Mouse (Mus musculus) embryonic facial prominence, embryonic 13.5 days (tissue): Measurements from ENCODE around the gene Tmem121. TPM values are rescaled to one million over a fixed set of nuclear protein-coding genes. Genes with fewer than 3 reads are reported as not detected.
A peak's percentile ranks its signal among the peaks of the same experiment; 100 is the strongest.

ENCODE experiments used
- ATAC-seq: fragments of 200-750 bp; cut with Nextera tagmentation; 2 replicates; pipeline ENCODE4 v1.8.0; 2017; ENCODE audit warnings: low read depth; ENCODE audit not compliant: insufficient number of reproducible peaks, insufficient read depth, low FRiP score, low TSS enrichment
- H3K27ac ChIP-seq: fragments of 300-500 bp; sonication (generic); 2 replicates; pipeline ENCODE4 v1.5.1; 2015; ENCODE audit warnings: moderate library complexity, mild to moderate bottlenecking, inconsistent platforms
- H3K27me3 ChIP-seq: fragments of 300-500 bp; sonication (generic); 2 replicates; pipeline ENCODE4 v1.6.1; 2015; ENCODE audit warnings: mild to moderate bottlenecking, inconsistent platforms
- H3K36me3 ChIP-seq: fragments of 300-500 bp; sonication (generic); 2 replicates; pipeline ENCODE4 v1.6.1; 2015; ENCODE audit warnings: mild to moderate bottlenecking, inconsistent platforms
- H3K4me1 ChIP-seq: fragments of 300-500 bp; sonication (generic); 2 replicates; pipeline ENCODE4 v1.6.1; 2015; ENCODE audit warnings: inconsistent platforms
- H3K4me2 ChIP-seq: fragments of 300-500 bp; sonication (generic); 2 replicates; pipeline ENCODE4 v1.6.1; 2015; ENCODE audit warnings: moderate library complexity, mild to moderate bottlenecking, inconsistent platforms
- H3K4me3 ChIP-seq: fragments of 300-500 bp; sonication (generic); 2 replicates; pipeline ENCODE4 v1.5.1; 2015; ENCODE audit warnings: mild to moderate bottlenecking, inconsistent platforms
- H3K9ac ChIP-seq: fragments of 300-500 bp; sonication (generic); 2 replicates; pipeline ENCODE4 v1.6.1; 2015; ENCODE audit warnings: mild to moderate bottlenecking, inconsistent platforms
- H3K9me3 ChIP-seq: fragments of 300-500 bp; sonication (generic); 2 replicates; pipeline ENCODE4 v1.6.1; 2016; ENCODE audit warnings: inconsistent platforms
- WGBS: fragments of 180-500 bp; shearing (Covaris S2); methylation state at CpG from one replicate; pipeline ENCODE4 v1.1.7; 2015; ENCODE audit warnings: mixed read lengths; 5-methylcytosine and 5-hydroxymethylcytosine counted together
- polyA plus RNA-seq: library from polyadenylated mRNA; unstranded; fragments of >200 nt; fragmentation: Nextera tagmentation; extraction: Ambion mirVana; gene quantifications from 2 replicates; pipeline ENCODE4 v1.2.1, GENCODE M21; 2015

Tmem121 gene
- polyA plus RNA-seq, 1 experiment from 2014 or later: 16.6 TPM

DNA sequence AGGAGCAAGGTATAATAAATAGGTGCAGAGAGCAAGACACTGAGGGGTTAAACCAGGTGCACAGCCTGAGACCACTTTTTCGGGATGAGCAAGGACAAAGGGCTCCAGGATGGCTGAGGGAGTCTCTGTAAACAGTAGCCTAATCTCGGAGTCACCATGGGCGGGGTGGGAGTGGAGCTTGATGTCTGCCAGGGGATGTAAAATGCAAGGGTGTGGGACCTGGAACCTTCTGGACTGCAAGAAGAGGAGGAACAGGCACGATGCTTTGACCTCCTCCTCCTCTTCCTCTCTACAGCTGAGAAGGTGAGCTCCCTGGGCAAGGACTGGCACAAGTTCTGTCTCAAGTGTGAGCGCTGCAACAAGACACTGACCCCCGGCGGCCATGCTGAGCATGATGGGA, 42.6 kb upstream of the Tmem121 start:
- 59% methylated on average over 7 of the region's 7 CpGs for WGBS

GRCm38 (mm10) chr12:113144001-113144756, 41.6 kb upstream of the Tmem121 start:
- peaks cover 44% of the 10 kb centered on the region for H3K4me1 ChIP-seq
- no peak overlapping the region for H3K27ac ChIP-seq
- H3K27me3 ChIP-seq: peaks cover 84% of the 10 kb centered on the region
- no peak for ATAC-seq
- H3K4me2 ChIP-seq: no peak overlapping the region
- H3K9ac ChIP-seq: no peak overlapping the region
- no peaks in the 10 kb centered on the region for H3K36me3 ChIP-seq
- no peak overlapping the region for H3K4me3 ChIP-seq
- WGBS: 77% methylated on average over 20 of the region's 20 CpGs
- H3K9me3 ChIP-seq: no peaks in the 10 kb centered on the region

More for the DNA sequence above, 42.6 kb upstream of the Tmem121 start:
- peaks cover 49% of the 10 kb centered on the region for H3K4me1 ChIP-seq
- ATAC-seq: no peak
- H3K9me3 ChIP-seq: no peaks in the 10 kb centered on the region
- peak overlapping the region; percentile 80 for H3K4me2 ChIP-seq
- peak overlapping the region; percentile 16; the same call in 1 of the 2 replicates for H3K9ac ChIP-seq
- peaks cover 75% of the 10 kb centered on the region for H3K27me3 ChIP-seq
- no peak overlapping the region for H3K27ac ChIP-seq
- peaks cover 8% of the 10 kb centered on the region for H3K36me3 ChIP-seq
- H3K4me3 ChIP-seq: no peak overlapping the region; the same call in 1 of the 2 replicates

GRCm38 (mm10) chr12:113144886-113145285, 40.8 kb upstream of the Tmem121 start:
- peaks cover 84% of the 10 kb centered on the region for H3K27me3 ChIP-seq
- no peak for ATAC-seq

GRCm38 (mm10) chr12:113145591-113145990, 40.1 kb upstream of the Tmem121 start:
- Histone ChIP-seq H3K36me3 (no peaks in the 10 kb centered on the region), H3K27ac (no peak overlapping the region), H3K4me1 (peaks cover 33% of the 10 kb centered on the region), H3K4me3 (no peak overlapping the region), H3K9ac (no peak overlapping the region), H3K27me3 (peaks cover 83% of the 10 kb centered on the region), H3K4me2 (no peak overlapping the region), H3K9me3 (no peaks in the 10 kb centered on the region)
- WGBS: 80% methylated on average over 5 of the region's 5 CpGs
- ATAC-seq: no peak

More at GRCm38 (mm10) chr12:113144886-113145285, 40.8 kb upstream of the Tmem121 start:
- Histone ChIP-seq H3K4me1 (peaks cover 38% of the 10 kb centered on the region), H3K4me2 (no peak overlapping the region), H3K27ac (no peak overlapping the region), H3K4me3 (no peak overlapping the region), H3K36me3 (no peaks in the 10 kb centered on the region), H3K9ac (no peak overlapping the region), H3K9me3 (no peaks in the 10 kb centered on the region)
- WGBS: 92% methylated on average over 16 of the region's 16 CpGs

GRCm38 (mm10) chr12:113146112-113147057, 39.3 kb upstream of the Tmem121 start, which contains the start of gene Crip1:
Gene Crip1, plus strand, starts transcription at chr12:113146316.
- Histone ChIP-seq H3K9ac (no peak within 1 kb of the TSS; the same call in 1 of the 2 replicates), H3K4me2 (peak within 1 kb of the TSS; percentile 55), H3K4me3 (peak within 1 kb of the TSS; percentile 20), H3K9me3 (no peaks in the 10 kb centered on the region), H3K27me3 (peaks cover 83% of the 10 kb centered on the region), H3K27ac (no peak within 1 kb of the TSS), H3K36me3 (no peaks in the 10 kb centered on the region), H3K4me1 (peaks cover 31% of the 10 kb centered on the region)
- ATAC-seq: no peak
- 6% methylated on average over 45 of the region's 45 CpGs for WGBS

DNA sequence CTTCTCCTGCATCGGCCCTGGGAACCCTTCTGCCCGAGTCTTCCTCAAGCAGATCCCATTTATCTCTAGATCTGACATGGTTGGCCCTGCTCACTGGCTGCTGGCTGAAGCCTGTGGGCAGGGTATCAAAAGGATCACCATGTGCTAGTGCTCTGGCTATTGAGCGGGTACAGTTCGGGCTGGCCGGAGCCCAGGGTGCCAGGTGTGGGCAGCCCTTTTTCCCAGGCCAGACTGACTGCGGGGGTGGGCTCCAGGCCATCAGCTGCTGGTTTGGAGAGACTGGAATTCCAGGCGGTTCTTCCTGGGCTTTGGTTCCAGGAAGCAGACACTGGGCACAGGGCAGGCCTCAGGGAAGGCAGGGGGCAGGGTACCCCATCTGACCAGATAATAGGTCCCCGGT, 38.2 kb upstream of the Tmem121 start:
- Histone ChIP-seq H3K27me3 (peaks cover 81% of the 10 kb centered on the region), H3K9me3 (no peaks in the 10 kb centered on the region), H3K36me3 (no peaks in the 10 kb centered on the region), H3K4me2 (no peak overlapping the region), H3K27ac (no peak overlapping the region), H3K9ac (no peak overlapping the region), H3K4me1 (peaks cover 32% of the 10 kb centered on the region), H3K4me3 (no peak overlapping the region)
- WGBS: 83% methylated on average over 8 of the region's 8 CpGs
- ATAC-seq: no peak

- Histone ChIP-seq H3K9me3 (no peaks in the 10 kb centered on the region), H3K4me3 (no peak overlapping the region), H3K27ac (no peak overlapping the region), H3K9ac (peak overlapping the region; percentile 6; the same call in 1 of the 2 replicates), H3K36me3 (no peaks in the 10 kb centered on the region), H3K4me2 (no peak overlapping the region), H3K4me1 (peaks cover 27% of the 10 kb centered on the region), H3K27me3 (peaks cover 74% of the 10 kb centered on the region)
- WGBS: 39% methylated on average over 16 of the region's 16 CpGs
- ATAC-seq: no peak
These were observed 37.2 kb upstream of the Tmem121 start for GRCm38 (mm10) chr12:113148381-113149035.

GRCm38 (mm10) chr12:113149341-113149740, 36.4 kb upstream of the Tmem121 start:
- Histone ChIP-seq H3K27ac (no peak overlapping the region), H3K9ac (no peak overlapping the region), H3K36me3 (no peaks in the 10 kb centered on the region), H3K27me3 (peaks cover 68% of the 10 kb centered on the region), H3K4me1 (peaks cover 27% of the 10 kb centered on the region), H3K4me3 (no peak overlapping the region), H3K9me3 (no peaks in the 10 kb centered on the region), H3K4me2 (no peak overlapping the region)
- ATAC-seq: no peak
- WGBS: 68% methylated on average over 4 of the region's 4 CpGs

DNA sequence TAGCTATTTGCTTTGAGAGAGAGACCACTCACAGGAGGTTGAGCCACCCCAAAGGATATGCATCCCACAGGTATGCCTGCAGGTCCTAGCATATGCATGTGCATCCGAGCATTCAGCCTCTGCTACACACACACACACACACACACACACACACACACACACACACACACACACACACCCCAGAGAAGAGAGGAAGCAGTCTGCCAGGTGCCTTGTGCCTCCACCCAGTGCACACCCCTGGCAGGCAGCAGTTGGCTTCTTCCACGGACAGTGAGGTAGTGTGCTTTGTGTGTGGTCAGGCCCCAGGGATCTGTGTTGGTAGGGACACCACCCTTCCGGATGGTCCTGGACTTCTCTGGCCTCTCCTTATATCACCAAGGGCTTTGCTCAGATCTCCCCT, 35.8 kb upstream of the Tmem121 start:
- peaks cover 30% of the 10 kb centered on the region for H3K4me1 ChIP-seq
- no peak overlapping the region for H3K27ac ChIP-seq
- WGBS: 78% methylated on average over 3 of the region's 3 CpGs
- H3K9me3 ChIP-seq: no peaks in the 10 kb centered on the region
- ATAC-seq: no peak
- H3K4me3 ChIP-seq: no peak overlapping the region
- H3K36me3 ChIP-seq: no peaks in the 10 kb centered on the region
- H3K4me2 ChIP-seq: no peak overlapping the region
- peaks cover 62% of the 10 kb centered on the region for H3K27me3 ChIP-seq
- H3K9ac ChIP-seq: no peak overlapping the region

DNA sequence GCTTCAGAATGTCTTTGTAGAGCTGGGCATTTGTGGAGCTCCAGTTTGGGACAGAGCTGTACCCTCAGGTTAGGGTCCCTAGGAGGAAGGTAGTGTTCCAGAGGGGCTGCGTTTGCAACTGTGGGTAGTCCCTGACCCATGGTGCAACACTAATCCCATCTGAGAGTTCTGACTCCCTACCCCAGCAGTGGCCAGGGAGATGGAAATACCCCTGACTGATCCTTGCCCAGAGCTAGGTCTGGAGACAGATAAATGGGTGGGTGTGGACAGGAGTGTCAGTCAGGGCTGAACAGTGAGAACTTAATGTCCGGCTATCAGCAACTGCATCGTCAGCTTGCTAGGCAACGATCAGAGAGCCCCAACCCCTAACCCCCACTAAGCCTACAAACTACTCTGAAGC, 35.1 kb upstream of the Tmem121 start:
- no peak overlapping the region; the same call in 1 of the 2 replicates for H3K4me3 ChIP-seq
- no peak overlapping the region for H3K9ac ChIP-seq
- ATAC-seq: no peak
- H3K36me3 ChIP-seq: no peaks in the 10 kb centered on the region
- H3K27me3 ChIP-seq: peaks cover 61% of the 10 kb centered on the region
- peaks cover 37% of the 10 kb centered on the region for H3K4me1 ChIP-seq
- no peak overlapping the region for H3K27ac ChIP-seq
- no peak overlapping the region for H3K4me2 ChIP-seq
- no peaks in the 10 kb centered on the region for H3K9me3 ChIP-seq
- WGBS: 72% methylated on average over 4 of the region's 4 CpGs

- Histone ChIP-seq H3K9ac (no peak overlapping the region), H3K4me3 (no peak overlapping the region; the same call in 1 of the 2 replicates), H3K27me3 (peaks cover 56% of the 10 kb centered on the region), H3K4me1 (peaks cover 38% of the 10 kb centered on the region), H3K4me2 (peak overlapping the region; percentile 82; the same call in 1 of the 2 replicates), H3K27ac (no peak overlapping the region), H3K36me3 (no peaks in the 10 kb centered on the region), H3K9me3 (no peaks in the 10 kb centered on the region)
- ATAC-seq: no peak
- WGBS: 76% methylated on average over 8 of the region's 8 CpGs
These were observed 34.7 kb upstream of the Tmem121 start for GRCm38 (mm10) chr12:113151046-113151445.
